Mouse (Mus musculus): Measurements from ENCODE around the gene Slc39a8.

- TF ChIP-seq CTCF (IDR thresholded peaks at IDR 0.05; ENCODE audit: extremely low read depth, insufficient read length, insufficient replicate concordance, low read depth, low read length), result no peak
- no peak for TF ChIP-seq POLR2A (IDR thresholded peaks at IDR 0.05; ENCODE audit: low read depth, low read length)
Measured at GRCm38 (mm10) chr3:135854298-135854984, 29.4 kb downstream of the Slc39a8 start.

Data from small intestine, adult 2 months (tissue).